Mouse (Mus musculus): ENCODE data around the gene Cdc42bpa.

Cdc42bpa gene

GRCm38 (mm10) chr1:180031705-180032548 is 71.7 kb downstream of the Cdc42bpa start:
- DNase-seq (ENCODE audit: low spot score) = no peak

GRCm38 (mm10) chr1:180037461-180037860 is 77.2 kb downstream of the Cdc42bpa start:
- DNase-seq (ENCODE audit: low spot score) = no peak

GRCm38 (mm10) chr1:180044160-180044559 is 83.9 kb downstream of the Cdc42bpa start:
- DNase-seq (ENCODE audit: low spot score) = no peak

GRCm38 (mm10) chr1:180045172-180045571 is 84.9 kb downstream of the Cdc42bpa start:
- no peak for DNase-seq (ENCODE audit: low spot score)

- DNase-seq (ENCODE audit: low spot score) = no peak
Measured at GRCm38 (mm10) chr1:180089176-180089575, 128.9 kb downstream of the Cdc42bpa start.

- DNase-seq (ENCODE audit: low spot score) = no peak
Measured at GRCm38 (mm10) chr1:180098426-180098825, 138.2 kb downstream of the Cdc42bpa start.

- DNase-seq (ENCODE audit: low spot score) = no peak
Measured at GRCm38 (mm10) chr1:180104567-180104966, 144.3 kb downstream of the Cdc42bpa start.

- no peak for DNase-seq (ENCODE audit: low spot score)
Measured at GRCm38 (mm10) chr1:180109050-180109449, 148.8 kb downstream of the Cdc42bpa start.

GRCm38 (mm10) chr1:180116525-180116924 is 156.3 kb downstream of the Cdc42bpa start:
- DNase-seq (ENCODE audit: low spot score) = no peak

- DNase-seq (ENCODE audit: low spot score) = no peak
Measured at GRCm38 (mm10) chr1:180118233-180118632, 158.0 kb downstream of the Cdc42bpa start.

GRCm38 (mm10) chr1:180128077-180128792 is 168.0 kb downstream of the Cdc42bpa start:
- no peak for DNase-seq (ENCODE audit: low spot score)

- no peak for DNase-seq (ENCODE audit: low spot score)
Measured at GRCm38 (mm10) chr1:180131402-180131801, 171.1 kb downstream of the Cdc42bpa start.

- no peak for DNase-seq (ENCODE audit: low spot score)
Measured at GRCm38 (mm10) chr1:180132187-180132586, 171.9 kb downstream of the Cdc42bpa start.

- DNase-seq (ENCODE audit: low spot score) = no peak
Measured at GRCm38 (mm10) chr1:180139158-180139557, 178.9 kb downstream of the Cdc42bpa start.

- DNase-seq (ENCODE audit: low spot score) = no peak
Measured at GRCm38 (mm10) chr1:180140970-180141369, 180.7 kb downstream of the Cdc42bpa start.

GRCm38 (mm10) chr1:180148036-180148435 is 187.8 kb downstream of the Cdc42bpa start:
- no peak for DNase-seq (ENCODE audit: low spot score)

GRCm38 (mm10) chr1:180148563-180148962 is 188.3 kb downstream of the Cdc42bpa start:
- no peak for DNase-seq (ENCODE audit: low spot score)

- no peak for DNase-seq (ENCODE audit: low spot score)
Measured at GRCm38 (mm10) chr1:180151191-180151590, 190.9 kb downstream of the Cdc42bpa start.

- DNase-seq (ENCODE audit: low spot score) = no peak
Measured at GRCm38 (mm10) chr1:180158648-180159047, 198.4 kb downstream of the Cdc42bpa start.

- DNase-seq (ENCODE audit: low spot score) = no peak
Measured at GRCm38 (mm10) chr1:180160545-180160944, 200.3 kb downstream of the Cdc42bpa start.

GRCm38 (mm10) chr1:180161160-180161559 is 200.9 kb downstream of the Cdc42bpa start:
- DNase-seq (ENCODE audit: low spot score) = no peak

- DNase-seq (ENCODE audit: low spot score) = no peak
Measured at GRCm38 (mm10) chr1:180161566-180162355, 201.5 kb downstream of the Cdc42bpa start.

Data from urinary bladder, postnatal 10 days (tissue).